Mouse (Mus musculus) thymus, postnatal 14 days (tissue): ENCODE data around the gene Cryba1.
"Not testable (repeated sequence)": the region's sequence is repeated elsewhere in the genome, so short reads cannot be mapped to it uniquely, and the experiment has no call there.

ENCODE experiments used
- DNase-seq: peaks from one replicate; pipeline ENCODE4 v3.0.0; 2021

The Cryba1 gene

GRCm38 (mm10) chr11:77725183-77725582 lies at the start of gene Cryba1:
Cryba1 (minus strand) TSS chr11:77725283.
- DNase-seq: no peak

GRCm38 (mm10) chr11:77771879-77772713 lies 47.0 kb upstream of the Cryba1 start:
- DNase-seq: peak; percentile 61

- no peak for DNase-seq
These were observed 45.3 kb upstream of the Cryba1 start for GRCm38 (mm10) chr11:77770346-77770745.

GRCm38 (mm10) chr11:77769496-77769895 lies 44.4 kb upstream of the Cryba1 start:
- no peak for DNase-seq

- DNase-seq: peak; percentile 69
These were observed 41.4 kb upstream of the Cryba1 start for GRCm38 (mm10) chr11:77766351-77767001.

- DNase-seq: no peak
These were observed 40.3 kb upstream of the Cryba1 start for GRCm38 (mm10) chr11:77765459-77765777.

- DNase-seq: no peak
These were observed 39.8 kb upstream of the Cryba1 start for GRCm38 (mm10) chr11:77764694-77765458.

- DNase-seq: peak; percentile 52
These were observed 38.7 kb upstream of the Cryba1 start for GRCm38 (mm10) chr11:77763673-77764340.

GRCm38 (mm10) chr11:77762783-77763672 lies 37.9 kb upstream of the Cryba1 start, which contains the start of gene Myo18a:
Myo18a (plus strand) TSS chr11:77763246.
- DNase-seq: peak; percentile 86

- DNase-seq: no peak
These were observed 34.9 kb upstream of the Cryba1 start for GRCm38 (mm10) chr11:77760031-77760430.

- DNase-seq: no peak
These were observed 28.4 kb upstream of the Cryba1 start for GRCm38 (mm10) chr11:77753469-77753868.

- DNase-seq: no peak
These were observed 27.4 kb upstream of the Cryba1 start for GRCm38 (mm10) chr11:77752525-77752924.

GRCm38 (mm10) chr11:77748996-77749395 lies 23.9 kb upstream of the Cryba1 start:
- no peak for DNase-seq

GRCm38 (mm10) chr11:77747103-77747502 lies 22.0 kb upstream of the Cryba1 start:
- DNase-seq: not testable (repeated sequence)

GRCm38 (mm10) chr11:77746652-77747051 lies 21.6 kb upstream of the Cryba1 start:
- no peak for DNase-seq

- peak; percentile 76 for DNase-seq
These were observed 18.9 kb upstream of the Cryba1 start for GRCm38 (mm10) chr11:77743966-77744365.

GRCm38 (mm10) chr11:77738555-77738954 lies 13.5 kb upstream of the Cryba1 start:
- DNase-seq: no peak

- DNase-seq: peak; percentile 68
These were observed 12.2 kb upstream of the Cryba1 start for GRCm38 (mm10) chr11:77737289-77737688.

- no peak for DNase-seq
These were observed 3.5 kb upstream of the Cryba1 start for GRCm38 (mm10) chr11:77728587-77728986.

GRCm38 (mm10) chr11:77724766-77725165 lies 317 bp downstream of the Cryba1 start:
- no peak for DNase-seq

- no peak for DNase-seq
These were observed 3.7 kb downstream of the Cryba1 start for GRCm38 (mm10) chr11:77721389-77721788.

GRCm38 (mm10) chr11:77719055-77719454 lies 6.0 kb downstream of the Cryba1 start:
- no peak for DNase-seq
